Mouse (Mus musculus): Measurements from ENCODE around the gene Tap1. TPM values are rescaled to one million over a fixed set of nuclear protein-coding genes. Genes with fewer than 3 reads are reported as not detected.
A peak's percentile ranks its signal among the peaks of the same experiment; 100 is the strongest.

Tap1 gene
- polyA plus RNA-seq, 1 experiment from 2014 or later, result 1.8 TPM

DNA sequence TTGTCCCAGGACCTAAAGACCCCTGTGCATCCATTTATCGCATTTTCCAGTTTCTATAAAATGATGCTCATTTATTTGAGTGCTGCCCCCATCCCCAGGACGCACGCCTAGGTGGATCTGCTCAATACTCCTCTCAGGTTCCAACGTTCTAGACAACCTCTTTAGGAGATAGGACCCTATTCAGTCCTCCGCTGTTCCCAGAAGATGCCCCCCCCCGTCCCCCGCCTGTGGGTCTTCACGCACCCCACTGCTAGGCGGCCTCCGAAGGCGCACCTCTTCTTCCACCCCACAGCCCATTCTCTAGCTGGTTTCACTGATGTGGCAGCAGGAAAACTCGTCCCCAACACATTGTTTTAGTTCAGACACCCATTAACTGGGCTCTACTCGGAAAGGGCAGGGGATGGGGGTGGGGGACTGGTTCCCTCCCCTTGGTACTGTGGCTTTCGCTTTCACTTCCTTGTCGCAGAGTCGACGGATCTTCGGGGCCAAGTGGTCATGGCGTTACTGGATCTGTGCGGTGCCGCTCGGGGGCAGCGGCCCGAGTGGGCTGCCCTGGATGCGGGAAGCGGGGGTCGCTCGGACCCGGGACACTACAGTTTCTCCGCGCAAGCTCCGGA, 10.7 kb downstream of the Tap1 start:
- Histone ChIP-seq H3K27me3 (replicated peaks; ENCODE audit: control insufficient read depth, insufficient read depth, low read length) (peaks cover 73% of the 10 kb centered on the region), H3K36me3 (ENCODE audit: control insufficient read depth, insufficient read depth, low read length) (no peaks in the 10 kb centered on the region), H3K27ac (ENCODE audit: low read depth, low read length) (no peak overlapping the region), H3K9ac (ENCODE audit: low read depth, low read length) (peak overlapping the region; percentile 37; the same call in 1 of the 2 replicates), H3K4me1 (replicated peaks; ENCODE audit: control insufficient read depth, insufficient read depth, low read length) (peaks cover 11% of the 10 kb centered on the region), H3K4me2 (peak overlapping the region; percentile 63), H3K4me3 (ENCODE audit: low read depth, low read length) (peak overlapping the region; percentile 46), H3K9me3 (ENCODE audit: control insufficient read depth, low read length) (no peaks in the 10 kb centered on the region)
- 2% methylated on average over 32 of the region's 32 CpGs for WGBS
- DNase-seq (ENCODE audit: low spot score), result no peak
- no peak for ATAC-seq (replicated peaks; ENCODE audit: low FRiP score)

- Histone ChIP-seq H3K4me1 (replicated peaks; ENCODE audit: control insufficient read depth, insufficient read depth, low read length) (peaks cover 11% of the 10 kb centered on the region), H3K4me3 (ENCODE audit: low read depth, low read length) (peak overlapping the region; percentile 46), H3K9ac (ENCODE audit: low read depth, low read length) (peak overlapping the region; percentile 37; the same call in 1 of the 2 replicates), H3K36me3 (ENCODE audit: control insufficient read depth, insufficient read depth, low read length) (no peaks in the 10 kb centered on the region), H3K27ac (ENCODE audit: low read depth, low read length) (no peak overlapping the region), H3K4me2 (peak overlapping the region; percentile 63), H3K9me3 (ENCODE audit: control insufficient read depth, low read length) (no peaks in the 10 kb centered on the region), H3K27me3 (replicated peaks; ENCODE audit: control insufficient read depth, insufficient read depth, low read length) (peaks cover 71% of the 10 kb centered on the region)
- 13% methylated on average over 11 of the region's 11 CpGs for WGBS
- no peak for ATAC-seq (replicated peaks; ENCODE audit: low FRiP score)
- no peak for DNase-seq (ENCODE audit: low spot score)
Measured at GRCm38 (mm10) chr17:34198521-34198912, 11.2 kb downstream of the Tap1 start.

- DNase-seq (ENCODE audit: low spot score), result no peak
- Histone ChIP-seq H3K27me3 (replicated peaks; ENCODE audit: control insufficient read depth, insufficient read depth, low read length) (peaks cover 64% of the 10 kb centered on the region), H3K4me3 (ENCODE audit: low read depth, low read length) (no peak overlapping the region), H3K4me1 (replicated peaks; ENCODE audit: control insufficient read depth, insufficient read depth, low read length) (peaks cover 11% of the 10 kb centered on the region), H3K9me3 (ENCODE audit: control insufficient read depth, low read length) (no peaks in the 10 kb centered on the region), H3K4me2 (no peak overlapping the region), H3K9ac (ENCODE audit: low read depth, low read length) (no peak overlapping the region), H3K27ac (ENCODE audit: low read depth, low read length) (no peak overlapping the region), H3K36me3 (ENCODE audit: control insufficient read depth, insufficient read depth, low read length) (no peaks in the 10 kb centered on the region)
- 67% methylated on average over 12 of the region's 12 CpGs for WGBS
- no peak for ATAC-seq (replicated peaks; ENCODE audit: low FRiP score)
Measured at GRCm38 (mm10) chr17:34199050-34199619, 11.8 kb downstream of the Tap1 start.

DNA sequence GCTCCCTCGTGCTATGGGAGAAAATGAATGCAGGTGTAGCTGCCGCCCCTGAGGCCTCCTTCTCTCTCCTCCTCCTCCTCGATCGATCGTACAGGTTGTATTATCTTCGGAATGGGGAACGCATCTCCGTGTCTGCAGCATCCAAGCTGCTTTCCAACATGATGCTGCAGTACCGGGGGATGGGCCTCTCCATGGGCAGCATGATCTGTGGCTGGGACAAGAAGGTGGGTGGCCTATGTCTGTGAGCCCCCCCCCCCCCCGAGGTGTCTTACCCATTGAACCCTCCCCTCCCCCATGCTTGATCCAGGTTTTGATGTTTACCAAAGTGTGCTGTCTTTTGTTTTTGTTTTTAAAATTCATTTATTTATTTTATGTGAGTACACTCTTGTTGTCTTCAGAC, 12.7 kb downstream of the Tap1 start:
- Histone ChIP-seq H3K27ac (ENCODE audit: low read depth, low read length) (no peak overlapping the region), H3K36me3 (ENCODE audit: control insufficient read depth, insufficient read depth, low read length) (no peaks in the 10 kb centered on the region), H3K4me3 (ENCODE audit: low read depth, low read length) (no peak overlapping the region), H3K4me2 (no peak overlapping the region), H3K9me3 (ENCODE audit: control insufficient read depth, low read length) (no peaks in the 10 kb centered on the region), H3K9ac (ENCODE audit: low read depth, low read length) (no peak overlapping the region), H3K4me1 (replicated peaks; ENCODE audit: control insufficient read depth, insufficient read depth, low read length) (peaks cover 16% of the 10 kb centered on the region), H3K27me3 (replicated peaks; ENCODE audit: control insufficient read depth, insufficient read depth, low read length) (peaks cover 55% of the 10 kb centered on the region)
- 84% methylated on average over 10 of the region's 10 CpGs for WGBS
- ATAC-seq (replicated peaks; ENCODE audit: low FRiP score) (no peak), DNase-seq (ENCODE audit: low spot score) (no peak)

- H3K4me3 ChIP-seq (ENCODE audit: low read depth, low read length), result no peak overlapping the region
- H3K36me3 ChIP-seq (ENCODE audit: control insufficient read depth, insufficient read depth, low read length), result no peaks in the 10 kb centered on the region
- H3K9me3 ChIP-seq (ENCODE audit: control insufficient read depth, low read length), result no peaks in the 10 kb centered on the region
- H3K4me1 ChIP-seq (replicated peaks; ENCODE audit: control insufficient read depth, insufficient read depth, low read length), result peaks cover 21% of the 10 kb centered on the region
- WGBS, result 83% methylated on average over 16 of the region's 16 CpGs
- no peak overlapping the region for H3K9ac ChIP-seq (ENCODE audit: low read depth, low read length)
- DNase-seq (ENCODE audit: low spot score), result no peak
- H3K4me2 ChIP-seq, result no peak overlapping the region
- H3K27me3 ChIP-seq (replicated peaks; ENCODE audit: control insufficient read depth, insufficient read depth, low read length), result peaks cover 46% of the 10 kb centered on the region
- no peak overlapping the region for H3K27ac ChIP-seq (ENCODE audit: low read depth, low read length)
- no peak for ATAC-seq (replicated peaks; ENCODE audit: low FRiP score)
Measured at GRCm38 (mm10) chr17:34200772-34201505, 13.6 kb downstream of the Tap1 start.

GRCm38 (mm10) chr17:34201506-34202055, 14.2 kb downstream of the Tap1 start:
- Histone ChIP-seq H3K9ac (ENCODE audit: low read depth, low read length) (no peak overlapping the region), H3K36me3 (ENCODE audit: control insufficient read depth, insufficient read depth, low read length) (no peaks in the 10 kb centered on the region), H3K4me3 (ENCODE audit: low read depth, low read length) (no peak overlapping the region), H3K27ac (ENCODE audit: low read depth, low read length) (no peak overlapping the region), H3K9me3 (ENCODE audit: control insufficient read depth, low read length) (no peaks in the 10 kb centered on the region), H3K4me1 (replicated peaks; ENCODE audit: control insufficient read depth, insufficient read depth, low read length) (peaks cover 21% of the 10 kb centered on the region), H3K27me3 (replicated peaks; ENCODE audit: control insufficient read depth, insufficient read depth, low read length) (peaks cover 40% of the 10 kb centered on the region), H3K4me2 (no peak overlapping the region)
- ATAC-seq (replicated peaks; ENCODE audit: low FRiP score) (no peak), DNase-seq (ENCODE audit: low spot score) (no peak)
- WGBS, result 65% methylated on average over 7 of the region's 7 CpGs

GRCm38 (mm10) chr17:34202760-34203442, 15.5 kb downstream of the Tap1 start:
- ATAC-seq (replicated peaks; ENCODE audit: low FRiP score) (no peak), DNase-seq (ENCODE audit: low spot score) (no peak)
- H3K9ac ChIP-seq (ENCODE audit: low read depth, low read length), result no peak overlapping the region
- H3K27me3 ChIP-seq (replicated peaks; ENCODE audit: control insufficient read depth, insufficient read depth, low read length), result peaks cover 27% of the 10 kb centered on the region
- no peak overlapping the region for H3K27ac ChIP-seq (ENCODE audit: low read depth, low read length)
- no peak overlapping the region for H3K4me2 ChIP-seq
- no peaks in the 10 kb centered on the region for H3K36me3 ChIP-seq (ENCODE audit: control insufficient read depth, insufficient read depth, low read length)
- peaks cover 12% of the 10 kb centered on the region for H3K4me1 ChIP-seq (replicated peaks; ENCODE audit: control insufficient read depth, insufficient read depth, low read length)
- no peak overlapping the region for H3K4me3 ChIP-seq (ENCODE audit: low read depth, low read length)
- WGBS, result 83% methylated on average over 4 of the region's 4 CpGs
- no peaks in the 10 kb centered on the region for H3K9me3 ChIP-seq (ENCODE audit: control insufficient read depth, low read length)

DNA sequence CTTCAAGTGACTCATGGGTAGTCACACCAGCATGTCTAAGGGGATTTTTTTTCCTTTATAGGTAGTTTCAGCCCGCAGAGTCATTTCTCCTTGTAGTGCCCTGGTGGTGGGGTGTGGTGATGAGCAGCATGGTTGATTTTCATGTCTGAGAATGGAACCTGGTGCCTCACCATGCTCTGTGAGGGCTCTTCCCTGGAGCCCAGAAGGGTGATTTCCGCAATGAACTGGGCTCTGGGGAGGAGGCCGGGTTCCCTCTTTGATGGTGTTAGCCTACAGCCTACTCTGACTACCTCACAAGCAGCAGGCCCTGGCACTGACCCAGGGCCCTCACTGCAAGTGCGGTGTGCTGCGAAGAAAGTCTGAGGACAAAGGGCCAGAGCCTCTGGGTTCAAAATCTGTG, 16.1 kb downstream of the Tap1 start, which contains the start of gene Tap2:
Gene Tap2, plus strand, starts transcription at position 84 of the 400 bp plus-strand sequence.
- H3K27ac ChIP-seq (ENCODE audit: low read depth, low read length), result no peak within 1 kb of the TSS
- 77% methylated on average over 5 of the region's 5 CpGs for WGBS
- no peaks in the 10 kb centered on the region for H3K36me3 ChIP-seq (ENCODE audit: control insufficient read depth, insufficient read depth, low read length)
- peaks cover 22% of the 10 kb centered on the region for H3K27me3 ChIP-seq (replicated peaks; ENCODE audit: control insufficient read depth, insufficient read depth, low read length)
- no peaks in the 10 kb centered on the region for H3K9me3 ChIP-seq (ENCODE audit: control insufficient read depth, low read length)
- DNase-seq (ENCODE audit: low spot score) (no peak), ATAC-seq (replicated peaks; ENCODE audit: low FRiP score) (no peak)
- H3K4me3 ChIP-seq (ENCODE audit: low read depth, low read length), result peak within 1 kb of the TSS; percentile 85
- peak within 1 kb of the TSS; percentile 84 for H3K9ac ChIP-seq (ENCODE audit: low read depth, low read length)
- peaks cover 9% of the 10 kb centered on the region for H3K4me1 ChIP-seq (replicated peaks; ENCODE audit: control insufficient read depth, insufficient read depth, low read length)
- H3K4me2 ChIP-seq, result peak within 1 kb of the TSS; percentile 93
